Mouse (Mus musculus) CD4-positive naive resting alpha-beta T cell, adult 76 days (primary cell): ENCODE data around the gene Arxes1. TPM values are rescaled to one million over a fixed set of nuclear protein-coding genes. Genes with fewer than 3 reads are reported as not detected.

Experiments
- total RNA-seq: library from RNA; stranded (reverse); gene quantifications from one replicate; pipeline ENCODE4 v1.2.4, GENCODE M21; 2023

The Arxes1 gene
- not detected for total RNA-seq

DNA sequence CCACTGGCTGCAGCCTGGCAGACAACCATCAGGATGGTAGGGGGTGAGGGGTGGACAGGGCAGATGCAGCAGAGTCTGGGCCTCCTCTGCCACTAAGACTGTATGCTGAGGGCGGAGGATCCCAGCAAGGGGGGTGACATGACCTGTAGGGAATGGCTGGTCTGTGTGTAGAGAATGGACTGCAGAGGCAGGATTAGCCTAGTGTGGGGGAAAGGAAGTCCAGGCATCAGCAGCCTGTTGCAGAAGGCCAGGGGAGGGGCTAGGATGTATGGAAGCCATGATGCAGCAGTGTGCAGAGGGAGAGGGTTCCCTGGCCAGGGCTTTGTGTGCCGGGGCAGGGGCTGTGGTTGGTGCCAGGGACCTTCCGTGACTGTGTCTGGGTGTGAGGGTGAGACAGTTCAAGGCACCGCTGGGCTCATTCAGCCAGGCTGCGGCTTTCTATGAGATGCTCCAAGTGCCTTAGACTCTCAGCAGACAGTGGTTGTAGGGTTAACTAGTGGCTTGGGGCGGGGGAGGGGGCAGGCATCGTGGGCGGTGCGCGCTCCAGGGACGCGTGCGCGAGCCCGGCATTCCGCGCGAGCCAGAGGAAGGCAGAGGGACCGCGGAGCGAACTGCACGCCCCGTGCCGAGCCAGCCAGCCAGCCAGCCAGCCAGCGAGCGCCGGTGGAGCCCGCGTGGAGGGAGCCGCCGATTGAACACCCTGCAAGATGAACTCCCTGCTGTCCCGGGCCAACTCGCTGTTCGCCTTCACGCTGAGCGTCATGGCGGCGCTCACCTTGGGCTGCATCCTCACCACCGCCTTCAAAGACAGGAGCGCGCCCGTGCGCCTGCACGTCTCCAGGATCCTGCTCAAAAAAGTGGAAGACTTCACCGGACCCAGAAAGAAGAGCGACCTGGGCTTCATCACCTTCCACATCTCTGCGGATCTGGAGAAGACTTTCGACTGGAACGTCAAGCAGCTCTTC lies at the start of gene Arxes1:
Gene Arxes1 (plus strand): TSS at position 569 of the 965 bp plus-strand sequence.

DNA sequence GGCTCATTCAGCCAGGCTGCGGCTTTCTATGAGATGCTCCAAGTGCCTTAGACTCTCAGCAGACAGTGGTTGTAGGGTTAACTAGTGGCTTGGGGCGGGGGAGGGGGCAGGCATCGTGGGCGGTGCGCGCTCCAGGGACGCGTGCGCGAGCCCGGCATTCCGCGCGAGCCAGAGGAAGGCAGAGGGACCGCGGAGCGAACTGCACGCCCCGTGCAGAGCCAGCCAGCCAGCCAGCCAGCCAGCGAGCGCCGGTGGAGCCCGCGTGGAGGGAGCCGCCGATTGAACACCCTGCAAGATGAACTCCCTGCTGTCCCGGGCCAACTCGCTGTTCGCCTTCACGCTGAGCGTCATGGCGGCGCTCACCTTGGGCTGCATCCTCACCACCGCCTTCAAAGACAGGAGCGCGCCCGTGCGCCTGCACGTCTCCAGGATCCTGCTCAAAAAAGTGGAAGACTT lies 39.5 kb upstream of the Arxes1 start, which contains the start of gene Arxes2:
Gene Arxes2 (plus strand): TSS at position 161 of the 456 bp plus-strand sequence.

DNA sequence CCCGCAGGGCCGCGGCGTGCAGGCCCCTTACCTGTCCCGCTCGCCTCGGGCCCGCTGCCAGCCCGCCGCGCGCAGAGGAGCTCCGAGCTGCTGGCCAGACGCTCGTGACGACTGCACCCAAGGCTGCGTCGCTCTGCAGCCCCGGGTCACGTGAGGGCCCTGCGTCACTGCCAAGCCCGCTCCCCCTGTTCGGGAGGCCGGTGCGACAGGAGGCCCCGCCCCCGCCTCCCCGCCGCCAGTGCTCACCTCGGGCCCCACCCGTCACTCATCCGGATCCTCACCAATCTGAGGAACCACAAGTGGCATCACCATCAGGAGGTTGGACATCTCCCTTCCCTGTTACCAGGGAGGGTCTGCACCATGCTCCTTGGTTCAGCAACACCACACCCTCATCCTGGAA lies 34.9 kb downstream of the Arxes1 start, which contains the start of gene Bex2:
Gene Bex2 (minus strand): TSS at position 217 of the 400 bp plus-strand sequence.

Other genes with a start within 250 kb of the Arxes1 start
- 19.6 TPM for gene Bhlhb9, start 235.8 kb upstream of the Arxes1 start, total RNA-seq
- gene Gprasp2, start 194.3 kb upstream of the Arxes1 start, total RNA-seq, result 28.6 TPM
- 3.7 TPM for gene Arxes2, start 39.5 kb upstream of the Arxes1 start, total RNA-seq
- gene Bex2, start 34.9 kb downstream of the Arxes1 start, total RNA-seq, result 3.1 TPM
- not detected for gene Nxf3, start 51.9 kb downstream of the Arxes1 start, total RNA-seq
- not detected for gene Bex4, start 105.6 kb downstream of the Arxes1 start, total RNA-seq
- gene Tceal8, start 139.0 kb downstream of the Arxes1 start, total RNA-seq, result not detected
- gene Tceal5, start 170.5 kb downstream of the Arxes1 start, total RNA-seq, result not detected
- not detected for gene Tceal7, start 181.4 kb downstream of the Arxes1 start, total RNA-seq
- 1.8 TPM for gene Bex1, start 182.1 kb downstream of the Arxes1 start, total RNA-seq
- 45.1 TPM for gene Tceal9, start 211.7 kb downstream of the Arxes1 start, total RNA-seq
- 93.4 TPM for gene Bex3, start 236.9 kb downstream of the Arxes1 start, total RNA-seq